Mouse (Mus musculus) kidney, postnatal 0 days (tissue): Measurements from ENCODE around the gene Ifi35. TPM values are rescaled to one million over a fixed set of nuclear protein-coding genes. Genes with fewer than 3 reads are reported as not detected.
"Not testable (repeated sequence)": the region's sequence is repeated elsewhere in the genome, so short reads cannot be mapped to it uniquely, and the experiment has no call there.

ENCODE experiments used
- ATAC-seq: fragments of 200-750 bp; cut with Nextera tagmentation; replicated peaks from 2 replicates; pipeline ENCODE4 v1.8.0; 2017; ENCODE audit warnings: low read depth, moderate number of reproducible peaks, moderate TSS enrichment, moderate library complexity; ENCODE audit not compliant: low FRiP score
- DNase-seq: peaks from one replicate; pipeline ENCODE4 v3.0.0-alpha.2; 2016; ENCODE audit warnings: low spot score
- H3K27ac ChIP-seq: fragments of 300-500 bp; sonication (generic); 2 replicates; pipeline ENCODE4 v1.5.1; 2014; ENCODE audit warnings: mild to moderate bottlenecking
- H3K27me3 ChIP-seq: fragments of 300-500 bp; sonication (generic); 2 replicates; pipeline ENCODE4 v1.6.1; 2014; ENCODE audit warnings: low read length, mixed read lengths; ENCODE audit not compliant: insufficient read depth
- H3K36me3 ChIP-seq: fragments of 300-500 bp; sonication (generic); 2 replicates; pipeline ENCODE4 v1.6.1; 2014; ENCODE audit warnings: low read length, mixed read lengths; ENCODE audit not compliant: insufficient read depth
- H3K4me1 ChIP-seq: fragments of 300-500 bp; sonication (generic); replicated peaks from 2 replicates; pipeline ENCODE4 v1.6.1; 2014; ENCODE audit warnings: antibody characterized with exemption, low read length, mixed read lengths; ENCODE audit not compliant: insufficient read depth
- H3K4me2 ChIP-seq: fragments of 300-500 bp; sonication (generic); 2 replicates; pipeline ENCODE4 v1.6.1; 2014; ENCODE audit warnings: mild to moderate bottlenecking, low read length, moderate library complexity, mixed read lengths
- H3K4me3 ChIP-seq: fragments of 300-500 bp; sonication (generic); replicated peaks from 2 replicates; pipeline ENCODE4 v1.5.1; 2014; ENCODE audit warnings: low read depth, low read length
- H3K9ac ChIP-seq: fragments of 300-500 bp; sonication (generic); 2 replicates; pipeline ENCODE4 v1.6.1; 2014; ENCODE audit warnings: low read depth, low read length
- H3K9me3 ChIP-seq: fragments of 300-500 bp; sonication (generic); replicated peaks from 2 replicates; pipeline ENCODE4 v1.6.1; 2016; ENCODE audit warnings: low read length, inconsistent platforms, mixed read lengths
- CTCF ChIP-seq: IDR thresholded peaks from 2 replicates; pipeline ENCODE4 v1.5.1; 2016; ENCODE audit warnings: antibody characterized with exemption, low read depth, mild to moderate bottlenecking, moderate library complexity
- WGBS: fragments of 180-500 bp; shearing (Covaris S2); extraction: QIAGEN DNeasy Blood & Tissue Kit; methylation state at CpG from one replicate; pipeline ENCODE4 v1.1.7; 2014; 5-methylcytosine and 5-hydroxymethylcytosine counted together
- polyA plus RNA-seq: library from polyadenylated mRNA; unstranded; fragments of >200 nt; fragmentation: Nextera tagmentation; extraction: Ambion mirVana; gene quantifications from 2 replicates; pipeline ENCODE4 v1.2.1, GENCODE M21; 2015

Gene Ifi35
- polyA plus RNA-seq, 1 experiment from 2014 or later: 30.8 TPM

DNA sequence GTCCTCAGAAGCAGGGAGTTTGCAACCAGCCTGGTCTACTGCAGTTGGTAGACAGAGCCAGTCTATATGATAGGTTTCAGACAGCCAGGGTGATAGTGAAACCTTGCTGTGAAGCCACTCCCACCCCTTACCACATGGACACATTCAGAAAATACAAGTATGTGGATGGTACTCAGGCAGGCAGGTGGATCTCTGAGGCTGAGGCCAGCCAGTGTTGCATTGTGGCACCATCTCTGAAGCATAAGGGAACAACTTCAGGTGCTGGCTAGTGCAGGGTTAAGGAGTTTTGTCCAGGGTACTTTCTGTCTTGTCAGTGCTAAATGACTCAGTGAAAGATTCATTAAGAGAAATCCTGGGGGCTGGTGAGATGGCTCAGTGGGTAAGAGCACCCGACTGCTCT lies 1.9 kb upstream of the Ifi35 start:
- WGBS: 64% methylated on average over 1 of the region's 1 CpGs
- DNase-seq: no peak
- no peak overlapping the region for H3K4me3 ChIP-seq
- no peak overlapping the region for H3K27ac ChIP-seq
- H3K36me3 ChIP-seq: peaks cover 17% of the 10 kb centered on the region
- no peak for TF ChIP-seq CTCF
- ATAC-seq: no peak
- no peaks in the 10 kb centered on the region for H3K9me3 ChIP-seq
- no peak overlapping the region for H3K9ac ChIP-seq
- peaks cover 7% of the 10 kb centered on the region; the same call in 1 of the 2 replicates for H3K4me1 ChIP-seq
- H3K4me2 ChIP-seq: no peak overlapping the region
- H3K27me3 ChIP-seq: no peaks in the 10 kb centered on the region

- H3K27me3 ChIP-seq, H3K9ac ChIP-seq, ATAC-seq, DNase-seq, H3K4me1 ChIP-seq, H3K27ac ChIP-seq, H3K4me3 ChIP-seq, H3K9me3 ChIP-seq, H3K4me2 ChIP-seq: not testable (repeated sequence)
- peaks cover 17% of the 10 kb centered on the region for H3K36me3 ChIP-seq
- WGBS: 86% methylated on average over 8 of the region's 8 CpGs
Observed at GRCm38 (mm10) chr11:101446860-101447259, 1.3 kb upstream of the Ifi35 start.

- WGBS: 79% methylated on average over 5 of the region's 5 CpGs
- TF ChIP-seq CTCF: no peak
- H3K36me3 ChIP-seq: peaks cover 17% of the 10 kb centered on the region
- peaks cover 7% of the 10 kb centered on the region; the same call in 1 of the 2 replicates for H3K4me1 ChIP-seq
- no peaks in the 10 kb centered on the region for H3K27me3 ChIP-seq
- DNase-seq (no peak), ATAC-seq (no peak)
- peak overlapping the region; percentile 91; the same call in 1 of the 2 replicates for H3K27ac ChIP-seq
- peak overlapping the region; percentile 67 for H3K4me2 ChIP-seq
- H3K9ac ChIP-seq: 0 out of 2 replicates have a peak overlapping the region, but pooled peaks have one; percentile 57
- no peak overlapping the region for H3K4me3 ChIP-seq
- H3K9me3 ChIP-seq: no peaks in the 10 kb centered on the region
Observed at GRCm38 (mm10) chr11:101447786-101448185, 421 bp upstream of the Ifi35 start.

GRCm38 (mm10) chr11:101448899-101449298 lies 692 bp downstream of the Ifi35 start:
- DNase-seq (no peak), ATAC-seq (no peak)
- Histone ChIP-seq H3K9me3 (no peaks in the 10 kb centered on the region), H3K4me2 (peak overlapping the region; percentile 67), H3K4me3 (peak overlapping the region; percentile 57), H3K27ac (peak overlapping the region; percentile 91), H3K4me1 (0 out of 2 replicates have a peak, but pooled peaks cover 4% of the 10 kb centered on the region), H3K9ac (peak overlapping the region; percentile 57), H3K36me3 (peaks cover 12% of the 10 kb centered on the region), H3K27me3 (no peaks in the 10 kb centered on the region)
- no peak for TF ChIP-seq CTCF
- 80% methylated on average over 4 of the region's 4 CpGs for WGBS

- H3K4me2 ChIP-seq, H3K9me3 ChIP-seq, DNase-seq: not testable (repeated sequence)
Observed at GRCm38 (mm10) chr11:101449596-101449995, 1.4 kb downstream of the Ifi35 start.

GRCm38 (mm10) chr11:101450394-101450793 lies 2.2 kb downstream of the Ifi35 start:
- Histone ChIP-seq H3K9ac (no peak overlapping the region), H3K4me1 (0 out of 2 replicates have a peak, but pooled peaks cover 3% of the 10 kb centered on the region), H3K36me3 (no peaks in the 10 kb centered on the region), H3K9me3 (no peaks in the 10 kb centered on the region), H3K4me2 (no peak overlapping the region), H3K27me3 (no peaks in the 10 kb centered on the region), H3K4me3 (no peak overlapping the region), H3K27ac (no peak overlapping the region)
- WGBS: 79% methylated on average over 3 of the region's 3 CpGs
- ATAC-seq (no peak), DNase-seq (no peak)
- peak; percentile 53 for TF ChIP-seq CTCF

More at GRCm38 (mm10) chr11:101449596-101449995, 1.4 kb downstream of the Ifi35 start:
- not testable (repeated sequence) for H3K36me3 ChIP-seq, ATAC-seq, H3K9ac ChIP-seq, H3K4me1 ChIP-seq, H3K27me3 ChIP-seq, H3K4me3 ChIP-seq, H3K27ac ChIP-seq
- WGBS: 81% methylated on average over 4 of the region's 4 CpGs

DNA sequence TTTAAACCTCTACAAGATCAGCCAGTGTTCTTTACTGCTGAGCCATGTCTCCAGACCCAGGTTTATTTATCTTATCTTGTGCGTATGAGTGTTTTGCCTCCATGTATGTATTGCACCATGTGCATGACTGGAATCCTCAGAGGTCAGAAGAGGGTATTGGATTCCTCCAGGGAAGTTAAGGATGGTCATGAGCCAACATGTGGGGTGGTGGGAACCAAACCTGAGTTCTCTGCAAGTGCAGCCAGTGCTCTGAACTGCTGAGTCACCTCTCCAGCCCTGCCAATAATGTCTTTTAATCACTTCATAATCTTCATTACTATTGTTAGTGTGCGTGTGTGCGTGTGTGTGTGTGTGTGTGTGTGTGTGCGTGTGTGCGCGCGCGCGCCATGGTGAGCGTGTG lies 3.3 kb downstream of the Ifi35 start:
- no peak for TF ChIP-seq CTCF
- 96% methylated on average over 10 of the region's 10 CpGs for WGBS

More for the DNA sequence above, 3.3 kb downstream of the Ifi35 start:
- Histone ChIP-seq H3K27me3 (no peaks in the 10 kb centered on the region), H3K9me3 (no peaks in the 10 kb centered on the region), H3K9ac (no peak overlapping the region), H3K27ac (no peak overlapping the region), H3K4me1 (0 out of 2 replicates have a peak, but pooled peaks cover 3% of the 10 kb centered on the region), H3K4me2 (no peak overlapping the region), H3K4me3 (no peak overlapping the region), H3K36me3 (no peaks in the 10 kb centered on the region)
- DNase-seq: no peak
- no peak; the same call in 1 of the 2 replicates for ATAC-seq
